Mouse (Mus musculus): ENCODE results near the gene Acacb. TPM values are rescaled to one million over a fixed set of nuclear protein-coding genes. Genes with fewer than 3 reads are reported as not detected.

The Acacb gene
- total RNA-seq (2014; fragmentation: Nextera tagmentation) (2.2 and 3.8 TPM in 2 replicates), total RNA-seq (2017) (0.27 and 0.28 TPM in 2 replicates)

GRCm38 (mm10) chr5:114146028-114146888, at the start of gene Acacb:
Gene Acacb, plus strand, starts transcription at chr5:114146535.
- ATAC-seq (replicated peaks; ENCODE audit: low FRiP score, low TSS enrichment, poor library complexity, severe bottlenecking), result no peak

- ATAC-seq (replicated peaks; ENCODE audit: low FRiP score, low TSS enrichment, poor library complexity, severe bottlenecking), result peak; percentile 70
Measured at GRCm38 (mm10) chr5:114099709-114100389, 46.5 kb upstream of the Acacb start.

GRCm38 (mm10) chr5:114100390-114101099, 45.8 kb upstream of the Acacb start:
- no peak for ATAC-seq (replicated peaks; ENCODE audit: low FRiP score, low TSS enrichment, poor library complexity, severe bottlenecking)

DNA sequence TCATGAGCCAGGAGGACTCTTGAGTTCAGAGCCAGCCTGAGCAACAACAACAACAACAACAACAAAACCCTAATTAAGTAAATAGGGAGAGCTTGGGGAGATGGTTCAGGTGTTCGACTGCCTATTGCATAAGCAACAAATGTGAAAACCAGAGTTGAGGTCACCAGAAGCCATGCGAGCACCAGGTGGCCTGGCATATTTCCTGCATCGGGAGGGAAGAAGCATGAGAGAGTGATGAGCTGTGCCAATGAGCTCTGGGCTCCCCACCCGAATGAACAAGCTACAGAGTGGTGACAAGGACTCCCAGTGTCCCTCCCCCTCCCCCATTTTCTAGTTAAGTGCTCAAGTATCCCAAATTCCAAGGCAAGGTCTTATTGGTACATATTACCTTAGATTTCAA, 44.5 kb upstream of the Acacb start:
- ATAC-seq (replicated peaks; ENCODE audit: low FRiP score, low TSS enrichment, poor library complexity, severe bottlenecking), result no peak

GRCm38 (mm10) chr5:114102807-114103206, 43.5 kb upstream of the Acacb start:
- ATAC-seq (replicated peaks; ENCODE audit: low FRiP score, low TSS enrichment, poor library complexity, severe bottlenecking), result no peak

- no peak for ATAC-seq (replicated peaks; ENCODE audit: low FRiP score, low TSS enrichment, poor library complexity, severe bottlenecking)
Measured at GRCm38 (mm10) chr5:114106391-114106935, 39.9 kb upstream of the Acacb start.

GRCm38 (mm10) chr5:114113334-114113733, 33.0 kb upstream of the Acacb start:
- ATAC-seq (replicated peaks; ENCODE audit: low FRiP score, low TSS enrichment, poor library complexity, severe bottlenecking), result no peak

DNA sequence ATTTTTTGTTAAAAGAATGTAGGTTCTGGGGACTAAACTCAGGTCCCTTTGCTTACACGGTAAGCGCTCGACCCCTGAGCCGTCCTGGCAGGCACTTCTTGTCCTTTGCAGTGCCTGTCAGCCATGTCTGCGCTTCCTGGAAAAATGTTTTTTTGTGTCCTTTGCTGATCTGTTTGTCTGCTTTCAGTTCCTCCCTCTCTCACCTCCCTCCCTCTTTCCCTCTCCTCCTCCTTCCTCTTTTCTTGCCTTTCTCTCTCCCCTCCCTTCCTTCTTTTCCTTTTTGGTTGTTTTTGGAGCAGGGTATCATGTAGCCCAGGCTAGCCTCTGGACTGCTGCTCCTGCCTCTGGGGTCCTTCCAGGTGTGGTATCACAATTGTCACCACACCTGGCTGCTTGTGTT, 31.3 kb upstream of the Acacb start:
- ATAC-seq (replicated peaks; ENCODE audit: low FRiP score, low TSS enrichment, poor library complexity, severe bottlenecking), result no peak

DNA sequence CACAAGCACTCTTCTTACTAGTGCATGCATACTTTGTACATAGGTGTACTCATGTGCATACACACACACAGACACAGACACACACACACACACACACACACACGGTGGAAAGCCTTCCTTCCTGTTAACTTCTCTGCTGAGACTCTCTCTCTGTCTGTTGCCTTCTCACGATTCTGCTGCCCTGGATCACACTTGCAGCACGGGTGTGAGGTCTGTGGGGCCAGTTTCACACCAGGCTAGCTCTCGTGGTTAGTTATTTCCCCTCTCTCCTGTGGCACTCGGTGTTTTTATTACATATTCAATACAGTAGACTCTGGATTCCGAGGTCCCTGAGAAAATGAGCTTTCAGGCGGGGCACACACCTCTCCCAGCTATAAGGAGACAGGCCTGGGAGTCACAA, 29.7 kb upstream of the Acacb start:
- no peak for ATAC-seq (replicated peaks; ENCODE audit: low FRiP score, low TSS enrichment, poor library complexity, severe bottlenecking)

DNA sequence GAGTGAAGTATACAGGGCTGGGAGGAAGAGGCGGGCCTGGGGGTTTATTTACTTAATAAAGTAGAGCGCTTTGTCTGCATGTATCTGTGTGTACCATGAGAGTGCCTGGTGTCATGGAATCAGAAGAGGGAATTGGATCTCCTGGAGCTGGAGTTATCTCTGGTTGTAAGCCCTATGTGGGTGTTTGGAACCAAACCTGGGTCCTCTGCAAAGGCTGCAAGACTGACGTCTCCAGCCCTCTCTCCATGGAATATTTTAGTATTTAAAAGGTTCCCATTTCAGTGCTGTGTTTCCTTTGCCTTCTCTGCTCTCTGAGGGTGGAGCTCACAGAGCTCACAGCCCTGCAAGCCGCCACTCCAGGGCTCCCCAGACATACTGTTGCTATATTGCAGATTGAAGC, 26.5 kb upstream of the Acacb start:
- no peak for ATAC-seq (replicated peaks; ENCODE audit: low FRiP score, low TSS enrichment, poor library complexity, severe bottlenecking)

GRCm38 (mm10) chr5:114126008-114126407, 20.3 kb upstream of the Acacb start:
- no peak for ATAC-seq (replicated peaks; ENCODE audit: low FRiP score, low TSS enrichment, poor library complexity, severe bottlenecking)

DNA sequence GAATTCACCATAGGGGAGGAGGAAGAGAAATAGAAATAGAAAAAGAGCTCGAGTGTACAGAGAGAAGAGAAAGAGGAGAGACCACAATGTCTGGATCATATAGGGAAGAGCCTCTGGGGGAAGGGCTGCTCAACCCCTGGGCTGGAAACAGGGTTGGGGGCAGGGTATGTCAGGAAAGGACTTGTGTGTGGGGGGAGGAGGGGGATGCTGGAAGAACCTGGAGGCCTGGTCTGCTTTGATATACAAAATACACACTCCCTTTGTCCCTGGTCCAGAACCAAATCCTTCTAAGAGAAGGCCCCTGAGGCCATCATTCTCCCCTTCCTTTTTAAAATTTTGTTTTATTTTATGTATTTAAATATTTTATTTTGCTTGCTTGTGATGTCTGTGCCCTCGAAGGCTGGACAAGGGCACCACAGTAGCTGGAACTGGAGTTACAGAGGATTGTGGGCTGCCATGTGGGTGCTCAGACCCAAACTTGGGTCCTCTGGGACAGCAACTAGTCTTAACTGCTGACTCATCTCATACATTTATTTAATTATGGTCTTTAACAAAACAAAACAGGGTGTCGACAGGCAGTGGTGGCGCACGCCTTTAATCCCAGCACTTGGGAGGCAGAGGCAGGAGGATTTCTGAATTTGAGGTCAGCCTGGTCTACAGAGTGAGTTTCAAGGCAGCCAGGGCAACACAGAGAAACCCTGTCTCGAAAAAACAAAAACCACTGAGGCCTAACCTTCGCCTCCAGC, 19.7 kb upstream of the Acacb start:
- no peak for ATAC-seq (replicated peaks; ENCODE audit: low FRiP score, low TSS enrichment, poor library complexity, severe bottlenecking)

GRCm38 (mm10) chr5:114127374-114128349, 18.7 kb upstream of the Acacb start, which contains the start of gene Alkbh2:
Gene Alkbh2, minus strand, starts transcription at chr5:114128218.
- peak; percentile 49 for ATAC-seq (replicated peaks; ENCODE audit: low FRiP score, low TSS enrichment, poor library complexity, severe bottlenecking)

DNA sequence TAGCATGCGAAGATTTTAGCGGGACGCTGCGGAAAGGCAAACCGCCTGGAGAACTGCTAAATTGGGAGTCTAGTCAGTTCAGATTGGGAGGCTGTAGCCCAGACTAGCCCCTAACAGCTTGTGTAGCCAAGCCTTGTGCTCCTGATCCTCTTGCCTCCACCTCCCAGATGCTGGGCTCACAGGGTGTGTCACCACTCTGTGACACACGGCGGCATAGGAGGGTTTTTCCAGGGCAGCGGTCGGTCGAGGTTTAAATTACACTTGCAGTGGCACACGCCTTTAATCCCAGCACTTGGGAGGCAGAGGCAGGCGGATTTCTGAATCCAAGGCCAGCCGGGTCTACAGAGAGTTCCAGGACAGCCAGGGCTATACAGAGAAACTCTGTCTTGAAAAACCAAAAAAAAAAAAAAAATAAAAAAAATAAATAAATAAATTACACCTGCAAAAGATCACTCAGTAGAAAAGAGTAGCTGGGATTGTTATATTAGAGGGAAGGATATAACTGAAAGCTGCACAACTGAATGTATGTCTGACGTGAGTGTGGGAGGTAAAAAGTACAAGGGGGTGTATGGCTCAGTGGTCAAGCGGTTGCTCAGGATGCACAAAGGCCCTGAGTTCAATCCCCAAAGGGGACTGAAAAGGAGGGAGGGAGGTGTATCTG, 16.7 kb upstream of the Acacb start:
- ATAC-seq (replicated peaks; ENCODE audit: low FRiP score, low TSS enrichment, poor library complexity, severe bottlenecking), result no peak

DNA sequence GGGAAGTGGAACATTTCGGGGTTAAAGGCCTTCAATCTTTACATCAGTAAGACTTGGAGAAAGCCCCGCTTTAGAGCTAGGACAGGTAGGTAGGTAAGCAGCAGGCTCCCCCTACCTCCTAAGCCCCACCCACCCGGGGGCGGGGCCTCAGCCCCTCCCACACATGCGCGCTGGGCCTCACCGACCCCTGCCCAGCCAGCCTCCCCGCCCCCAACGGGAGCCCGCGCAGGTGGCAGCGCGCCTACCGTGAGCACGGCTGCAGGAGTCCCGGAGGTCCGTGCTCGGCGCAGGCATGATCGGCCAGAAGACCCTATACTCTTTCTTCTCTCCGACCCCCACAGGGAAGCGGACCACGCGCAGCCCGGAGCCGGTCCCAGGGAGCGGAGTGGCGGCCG, 16.1 kb upstream of the Acacb start, which contains the start of gene Ung:
Ung (plus strand) TSS at position 176 of the 395 bp plus-strand sequence.
- ATAC-seq (replicated peaks; ENCODE audit: low FRiP score, low TSS enrichment, poor library complexity, severe bottlenecking), result no peak

- peak; percentile 74 for ATAC-seq (replicated peaks; ENCODE audit: low FRiP score, low TSS enrichment, poor library complexity, severe bottlenecking)
Measured at GRCm38 (mm10) chr5:114130698-114131520, 15.4 kb upstream of the Acacb start.

- no peak for ATAC-seq (replicated peaks; ENCODE audit: low FRiP score, low TSS enrichment, poor library complexity, severe bottlenecking)
Measured at GRCm38 (mm10) chr5:114131521-114131840, 14.9 kb upstream of the Acacb start.

Measured in megakaryocyte-erythroid progenitor cell, adult 5-6 weeks (primary cell).